Mouse (Mus musculus) cerebral cortex, adult 2 months (tissue): Measurements from ENCODE around the gene Prdx6b.

Source experiments
- WGBS: fragments of 180-500 bp; shearing (Covaris S2); methylation state at CpG from one replicate; pipeline ENCODE4 v1.1.7; 2018; 5-methylcytosine and 5-hydroxymethylcytosine counted together

The Prdx6b gene

DNA sequence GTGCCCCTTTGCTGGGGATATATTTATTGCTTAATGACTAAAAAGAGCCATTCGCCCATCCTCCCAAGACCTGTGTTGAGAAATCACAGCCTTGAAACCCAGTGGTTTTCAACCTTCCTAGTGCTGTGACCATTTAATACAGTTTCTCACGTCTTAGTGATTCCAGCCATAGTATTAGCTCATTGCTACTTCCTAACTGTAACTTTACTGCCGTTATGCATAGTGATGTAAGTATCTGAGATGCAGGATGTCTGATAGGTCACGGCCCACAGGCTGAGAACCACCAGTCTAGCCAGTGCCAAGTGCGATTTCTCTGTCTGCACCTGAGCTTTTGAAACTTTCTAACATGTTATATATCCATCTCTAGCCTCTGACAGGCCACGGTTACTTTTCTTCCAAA, 35.0 kb downstream of the Prdx6b start:
- 93% methylated on average over 6 of the region's 6 CpGs for WGBS

DNA sequence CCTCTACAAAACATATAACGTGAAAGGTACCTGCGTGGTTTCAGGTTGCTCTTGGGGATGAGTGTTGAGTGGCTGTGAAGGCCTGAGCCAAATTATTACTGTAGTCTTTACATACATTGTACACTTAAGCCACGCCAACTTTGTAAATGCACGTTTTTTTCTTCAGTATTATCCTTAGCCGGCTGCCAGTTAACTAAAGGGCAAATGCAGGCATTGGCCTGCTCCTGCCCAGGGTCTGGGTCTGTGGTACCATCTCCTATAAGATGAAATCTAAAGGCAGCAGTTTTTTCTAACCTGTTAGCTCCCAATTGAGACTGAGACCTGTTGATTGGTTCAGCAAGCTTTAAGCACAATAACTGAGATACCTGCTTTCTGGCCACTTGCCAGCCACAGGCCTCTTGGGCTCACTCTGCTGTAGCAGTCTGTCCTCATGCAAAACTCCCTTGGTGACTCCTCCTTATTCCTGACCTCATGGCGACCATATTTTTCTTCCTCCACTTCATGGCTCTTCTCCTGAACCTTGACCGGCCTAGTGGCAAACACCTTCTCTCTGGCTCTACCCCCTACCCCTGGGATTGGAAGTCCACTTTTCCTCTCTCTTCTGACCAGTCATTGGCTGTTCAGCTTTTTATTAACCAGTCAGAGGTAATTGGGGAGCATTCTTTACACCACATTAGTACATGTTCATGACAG, 36.8 kb downstream of the Prdx6b start:
- 96% methylated on average over 7 of the region's 7 CpGs for WGBS

DNA sequence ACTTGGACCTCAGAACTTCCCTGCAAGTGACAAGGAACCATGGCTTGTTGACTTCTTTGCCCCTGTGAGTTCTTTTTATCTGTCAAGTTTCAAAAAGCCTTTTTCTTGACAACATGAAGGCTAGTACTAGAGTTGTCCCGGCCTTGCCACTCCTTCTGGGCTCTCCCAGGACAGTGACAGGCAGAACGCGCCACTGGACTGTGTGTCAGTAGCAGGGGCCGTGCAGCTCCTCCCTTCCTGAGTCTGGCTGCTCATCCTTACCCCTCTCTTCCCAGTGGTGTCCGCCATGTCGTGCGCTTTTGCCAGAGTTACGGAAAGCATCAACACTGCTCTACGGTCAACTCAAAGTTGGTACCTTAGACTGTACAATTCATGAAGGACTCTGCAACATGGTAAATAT, 48.3 kb downstream of the Prdx6b start:
- WGBS, result 94% methylated on average over 9 of the region's 9 CpGs
